Mouse (Mus musculus) bone marrow, adult 2 months (tissue): Measurements from ENCODE around the gene 4833420G17Rik. TPM values are rescaled to one million over a fixed set of nuclear protein-coding genes. Genes with fewer than 3 reads are reported as not detected.

Experiments used
- H3K27ac ChIP-seq: fragments of 200-500 bp; 2 replicates; pipeline ENCODE4 v1.5.1; 2012; ENCODE audit warnings: low read depth, mild to moderate bottlenecking, control low read depth, inconsistent platforms, low read length; ENCODE audit not compliant: control insufficient read depth, poor library complexity, insufficient read depth
- H3K4me1 ChIP-seq: fragments of 200-500 bp; 2 replicates; pipeline ENCODE4 v1.6.1; 2011; ENCODE audit warnings: low read length; ENCODE audit not compliant: control insufficient read depth, insufficient read depth
- H3K4me3 ChIP-seq: fragments of 200-500 bp; replicated peaks from 2 replicates; pipeline ENCODE3; 2011; ENCODE audit warnings: mild to moderate bottlenecking, low read depth, low read length, control low read depth; ENCODE audit not compliant: control insufficient read depth
- CTCF ChIP-seq: fragments of 200-500 bp; IDR thresholded peaks from 2 replicates; pipeline ENCODE4 v1.5.1; 2011; ENCODE audit warnings: low read length, control low read depth; ENCODE audit not compliant: control insufficient read depth, insufficient read depth
- POLR2A ChIP-seq: fragments of 200-500 bp; IDR thresholded peaks from 2 replicates; pipeline ENCODE4 v1.6.1; 2011; ENCODE audit warnings: low read depth, mild to moderate bottlenecking, control low read depth, low read length, borderline replicate concordance; ENCODE audit not compliant: control insufficient read depth
- WGBS: fragments of 180-500 bp; shearing (Covaris S2); methylation state at CpG from one replicate; pipeline ENCODE4 v1.1.7; 2018; 5-methylcytosine and 5-hydroxymethylcytosine counted together
- polyA plus RNA-seq: library from polyadenylated mRNA; stranded (reverse); fragments of >200 nt; gene quantifications from 2 replicates; pipeline ENCODE4 v1.2.4, GENCODE M21; 2011; ENCODE audit warnings: low replicate concordance; ENCODE audit not compliant: missing spikeins, insufficient read depth, insufficient read length

Gene 4833420G17Rik
- polyA plus RNA-seq, result 26.9 and 58.6 TPM in 2 replicates

DNA sequence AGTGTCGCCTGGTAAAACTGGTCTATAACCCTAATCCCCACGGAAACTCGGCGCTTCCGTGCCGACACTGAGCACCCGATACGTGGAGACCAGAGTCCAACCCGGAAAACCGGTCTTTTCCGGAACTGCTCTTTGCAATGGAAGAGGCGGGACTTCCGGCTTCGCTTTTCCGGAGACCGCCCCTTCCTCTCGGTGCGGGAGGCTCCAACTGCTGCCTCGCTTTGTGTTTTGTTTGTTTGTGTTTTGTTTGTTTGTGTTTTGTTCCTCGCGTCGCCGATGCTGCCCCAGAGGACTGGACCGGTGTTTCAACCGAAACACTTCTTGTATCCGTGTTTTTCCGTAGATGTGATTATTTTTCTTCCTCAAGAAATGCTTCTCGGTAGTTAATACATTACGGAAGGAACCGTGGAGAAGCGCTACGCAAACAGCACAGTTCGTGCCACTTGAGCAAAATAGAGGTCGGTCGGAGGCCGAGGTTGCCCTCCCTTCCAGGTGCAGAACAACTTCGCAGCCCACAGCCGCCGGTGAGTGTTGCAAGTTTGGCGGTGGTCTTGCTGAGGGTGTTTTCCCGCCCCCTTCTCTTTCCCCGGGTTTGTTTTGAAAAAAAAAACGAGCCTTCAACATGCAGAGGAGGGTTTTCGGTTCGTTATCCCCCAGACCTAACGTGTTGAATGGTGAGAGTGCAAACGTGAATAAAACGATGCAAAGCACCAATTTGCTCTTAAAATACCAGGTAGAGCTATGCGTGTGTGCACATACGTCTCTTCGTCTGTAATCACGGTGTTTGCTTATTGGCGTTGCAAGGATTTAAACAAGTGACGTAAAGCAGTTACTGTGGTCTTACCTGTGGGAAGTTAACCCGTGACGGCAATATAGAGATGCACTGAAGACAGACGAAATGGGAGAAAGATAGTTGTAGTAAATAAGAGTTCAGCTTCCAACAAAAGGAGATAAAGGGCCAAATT is at the start of gene 4833420G17Rik:
Gene 4833420G17Rik (plus strand): TSS at position 173 of the 965 bp plus-strand sequence.
- WGBS, result 5% methylated on average over 57 of the region's 57 CpGs
- Histone ChIP-seq H3K27ac (peak within 1 kb of the TSS; percentile 54), H3K4me1 (no peaks in the 10 kb centered on the region; the same call in 1 of the 2 replicates), H3K4me3 (peak within 1 kb of the TSS; percentile 96)
- TF ChIP-seq POLR2A (peak; percentile 93), CTCF (no peak)

DNA sequence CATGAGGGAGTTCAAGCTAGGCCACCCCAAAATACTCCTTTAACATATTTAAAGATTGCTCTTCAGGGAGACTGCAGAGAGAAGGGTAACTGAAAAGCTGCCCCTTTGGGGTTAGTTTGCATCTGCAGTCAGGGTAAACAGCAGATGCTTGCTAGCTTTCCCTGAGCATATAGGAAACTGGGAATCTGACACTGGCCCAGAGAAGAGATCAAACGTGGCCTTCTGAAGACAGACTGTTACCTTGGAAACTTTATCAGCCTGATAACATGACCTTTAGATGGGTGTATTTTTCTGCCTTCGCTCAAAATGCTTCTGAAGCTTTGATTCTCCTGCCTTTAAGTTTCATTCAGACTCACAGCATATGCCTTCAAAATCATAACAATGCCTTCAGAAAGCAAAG is 49.5 kb upstream of the 4833420G17Rik start:
- H3K27ac ChIP-seq, result no peak overlapping the region
- TF ChIP-seq POLR2A (no peak), CTCF (no peak)
- no peak overlapping the region for H3K4me3 ChIP-seq
- 48% methylated on average over 2 of the region's 2 CpGs for WGBS
- peaks cover under 1% of the 10 kb centered on the region; the same call in 1 of the 2 replicates for H3K4me1 ChIP-seq

DNA sequence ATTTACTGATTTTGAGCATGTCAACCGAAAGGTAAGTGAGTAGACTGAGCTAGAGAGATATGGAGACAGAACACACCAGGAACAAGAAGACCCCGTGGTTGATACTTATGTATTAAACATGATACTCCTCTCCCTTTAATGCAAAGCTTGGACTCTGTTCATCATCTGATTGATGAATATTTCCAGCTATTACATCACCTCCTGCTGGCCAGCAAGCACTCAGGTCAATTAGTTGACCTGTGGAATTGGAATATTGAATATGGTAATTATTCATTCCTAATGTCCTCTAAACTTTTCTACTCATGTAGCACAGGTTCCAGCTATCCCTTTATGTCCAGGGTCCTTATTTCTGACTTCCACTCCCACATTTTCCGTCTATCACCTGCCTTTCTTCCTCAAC is 44.1 kb upstream of the 4833420G17Rik start:
- Histone ChIP-seq H3K4me3 (no peak overlapping the region), H3K4me1 (no peaks in the 10 kb centered on the region), H3K27ac (no peak overlapping the region)
- WGBS, result 69% methylated on average over 3 of the region's 3 CpGs
- TF ChIP-seq CTCF, result no peak
- no peak for TF ChIP-seq POLR2A

DNA sequence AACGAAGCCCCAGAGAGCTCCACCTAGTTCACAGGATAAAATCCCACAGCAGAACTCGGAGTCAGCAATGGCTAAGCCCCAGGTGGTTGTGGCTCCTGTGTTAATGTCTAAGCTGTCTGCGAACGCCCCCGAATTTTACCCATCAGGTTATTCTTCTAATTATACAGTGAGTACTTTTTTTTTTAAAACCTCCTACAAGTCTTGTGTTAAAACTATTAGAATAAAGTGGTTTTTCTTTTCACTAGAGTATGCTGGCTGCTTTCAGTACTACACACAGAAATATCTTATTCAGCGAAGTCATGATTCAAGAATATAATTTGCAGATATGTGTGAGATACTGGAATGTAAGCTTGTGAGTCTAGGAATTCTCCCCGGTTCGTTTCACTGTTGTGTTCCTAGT is 32.4 kb upstream of the 4833420G17Rik start:
- no peak for TF ChIP-seq POLR2A
- no peak for TF ChIP-seq CTCF
- Histone ChIP-seq H3K27ac (no peak overlapping the region), H3K4me3 (no peak overlapping the region), H3K4me1 (peaks cover 2% of the 10 kb centered on the region)
- 26% methylated on average over 8 of the region's 8 CpGs for WGBS

DNA sequence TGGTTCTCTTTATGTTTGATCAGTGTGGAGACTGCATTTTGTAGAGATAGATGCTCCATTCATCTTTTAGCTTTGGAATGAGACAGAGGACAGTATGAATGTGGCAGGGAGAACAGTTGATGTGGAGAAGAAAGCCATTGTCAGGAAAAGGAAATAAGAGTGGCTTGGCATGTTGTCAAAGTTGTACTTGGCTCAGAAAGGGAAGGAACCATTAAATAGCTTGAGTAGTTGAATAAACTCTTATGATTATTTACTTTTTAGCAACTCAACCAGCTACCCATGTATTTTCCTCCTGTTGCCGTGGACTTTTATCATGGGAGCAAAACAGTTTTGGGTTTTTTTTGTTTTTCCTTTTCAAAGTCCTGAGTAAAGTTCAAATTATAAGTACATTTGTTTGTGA is 30.5 kb upstream of the 4833420G17Rik start:
- no peak for TF ChIP-seq CTCF
- no peak for TF ChIP-seq POLR2A
- Histone ChIP-seq H3K4me1 (peaks cover 2% of the 10 kb centered on the region), H3K27ac (no peak overlapping the region), H3K4me3 (no peak overlapping the region)
- 26% methylated on average over 1 of the region's 1 CpGs for WGBS

DNA sequence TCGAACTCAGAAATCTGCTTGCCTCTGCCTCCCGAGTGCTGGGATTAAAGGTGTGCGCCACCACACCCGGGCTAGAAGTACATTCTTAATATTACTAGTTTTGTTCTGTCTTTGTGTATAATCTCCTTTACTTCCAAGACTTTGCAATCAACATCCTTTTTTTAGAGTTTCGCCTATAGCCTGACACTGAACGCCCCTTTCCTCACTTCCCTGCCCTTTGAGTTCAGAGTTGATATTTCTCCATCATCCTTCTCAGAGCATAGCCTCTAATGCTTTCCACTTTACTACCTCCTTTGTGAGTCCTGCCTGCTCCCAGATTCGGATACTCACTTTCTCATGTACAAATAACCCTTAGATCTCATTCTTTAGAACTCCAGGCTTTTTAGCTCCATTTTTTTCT is 28.2 kb upstream of the 4833420G17Rik start:
- Histone ChIP-seq H3K4me3 (no peak overlapping the region), H3K27ac (no peak overlapping the region), H3K4me1 (no peaks in the 10 kb centered on the region; the same call in 1 of the 2 replicates)
- TF ChIP-seq POLR2A, result no peak
- TF ChIP-seq CTCF, result no peak
- WGBS, result 68% methylated on average over 7 of the region's 7 CpGs

DNA sequence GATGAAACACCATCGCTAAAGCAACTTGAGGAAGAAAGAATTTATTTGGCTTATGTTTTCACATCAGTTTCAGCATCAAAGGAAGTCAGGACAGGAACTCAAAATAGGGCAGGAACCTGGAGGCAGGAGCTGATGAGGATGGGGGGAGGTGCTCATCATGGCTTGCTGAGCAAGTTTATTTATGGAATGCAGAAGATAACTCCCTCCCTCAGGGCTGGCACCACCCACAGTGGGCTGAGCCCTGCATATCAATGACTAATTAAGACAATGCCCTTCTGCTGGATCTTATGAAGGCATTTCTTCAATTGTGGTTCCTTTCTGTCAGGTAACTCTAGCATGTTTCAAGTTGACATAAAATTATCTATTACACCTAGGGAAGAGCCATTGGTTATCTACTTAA is 20.3 kb upstream of the 4833420G17Rik start:
- no peaks in the 10 kb centered on the region; the same call in 1 of the 2 replicates for H3K4me1 ChIP-seq
- no peak overlapping the region for H3K27ac ChIP-seq
- 48% methylated on average over 1 of the region's 1 CpGs for WGBS
- H3K4me3 ChIP-seq, result no peak overlapping the region
- no peak for TF ChIP-seq POLR2A
- no peak for TF ChIP-seq CTCF

DNA sequence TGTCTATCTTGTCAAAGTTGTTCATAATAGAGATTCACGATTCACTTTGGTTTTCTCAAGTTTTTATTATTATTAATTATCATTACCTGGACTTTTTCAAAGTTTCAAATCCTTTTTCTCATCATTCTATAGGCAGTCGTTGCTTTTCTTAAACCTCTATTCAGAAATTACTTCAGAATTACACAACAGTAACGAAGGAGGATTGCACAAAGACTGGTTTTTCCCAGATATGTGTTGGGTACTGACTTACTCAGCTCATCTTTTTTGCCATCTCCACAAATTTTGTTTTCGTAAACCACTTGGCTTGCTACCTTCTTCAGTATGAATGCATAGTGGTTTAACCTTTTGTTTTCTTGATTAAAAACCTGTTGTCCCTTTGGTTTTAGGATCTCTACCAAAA is 9.0 kb upstream of the 4833420G17Rik start:
- no peak overlapping the region for H3K4me3 ChIP-seq
- no peak overlapping the region for H3K27ac ChIP-seq
- 53% methylated on average over 4 of the region's 4 CpGs for WGBS
- TF ChIP-seq POLR2A (no peak), CTCF (no peak)
- no peaks in the 10 kb centered on the region for H3K4me1 ChIP-seq

DNA sequence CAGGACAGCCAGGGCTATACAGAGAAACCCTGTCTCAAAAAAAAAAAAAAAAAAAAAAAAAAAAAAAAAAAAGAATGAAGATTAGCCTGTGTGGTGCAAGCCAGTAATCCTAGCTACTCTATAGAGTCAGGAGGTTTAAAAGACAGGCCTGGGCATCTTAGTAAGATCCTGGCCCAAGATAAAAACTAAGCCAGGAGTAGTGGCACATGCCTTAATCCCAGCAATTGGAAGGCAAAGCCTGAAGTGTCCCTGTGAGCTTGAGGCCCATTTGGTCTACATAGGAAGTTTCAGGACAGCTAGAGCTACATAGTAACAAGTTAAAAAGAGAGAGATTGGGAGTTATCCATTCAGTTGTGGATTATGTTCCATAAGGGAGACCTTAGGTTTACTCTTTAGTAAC is 7.5 kb upstream of the 4833420G17Rik start:
- Histone ChIP-seq H3K4me1 (no peaks in the 10 kb centered on the region), H3K27ac (no peak overlapping the region), H3K4me3 (no peak overlapping the region)
- no peak for TF ChIP-seq POLR2A
- no peak for TF ChIP-seq CTCF
